Mouse (Mus musculus) central nervous system, embryonic 14 days (tissue): ENCODE data around the gene Cxcl13. TPM values are rescaled to one million over a fixed set of nuclear protein-coding genes. Genes with fewer than 3 reads are reported as not detected.

ENCODE experiments used
- polyA plus RNA-seq: library from polyadenylated mRNA; depleted of rRNA; stranded (reverse); fragments of >200 nt; gene quantifications from 2 replicates; pipeline ENCODE4 v1.2.3, GENCODE M21; 2012; rRNA removed

Cxcl13 gene
- 0.05 and 1.4 TPM in 2 replicates for polyA plus RNA-seq

DNA sequence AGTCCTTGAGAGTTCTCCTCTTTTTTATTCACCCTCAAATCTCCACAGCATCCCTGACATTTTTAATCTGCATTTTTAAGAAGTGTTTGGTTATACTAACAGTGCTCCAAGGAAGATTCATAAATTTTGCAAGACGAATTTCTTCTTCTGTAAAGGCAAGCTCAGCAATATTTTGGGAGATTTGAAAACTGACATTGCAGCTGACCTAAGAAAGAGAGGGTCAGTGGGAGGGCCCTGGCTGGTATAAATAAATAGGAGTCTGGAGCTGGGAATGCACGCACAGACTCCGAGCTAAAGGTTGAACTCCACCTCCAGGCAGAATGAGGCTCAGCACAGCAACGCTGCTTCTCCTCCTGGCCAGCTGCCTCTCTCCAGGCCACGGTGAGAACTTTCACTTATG is at the start of gene Cxcl13:
Cxcl13 (plus strand) TSS at position 301 of the 400 bp plus-strand sequence.

Other genes starting within 250 kb of the Cxcl13 start
- not detected in 2 replicates for gene Gm7978, start 220.8 kb upstream of the Cxcl13 start, polyA plus RNA-seq
- not detected in 2 replicates for gene Gm7982, start 214.9 kb upstream of the Cxcl13 start, polyA plus RNA-seq
- gene E330014E10Rik, start 181.0 kb upstream of the Cxcl13 start, polyA plus RNA-seq: not detected in 2 replicates
- gene Cnot6l, start 207.2 kb downstream of the Cxcl13 start, polyA plus RNA-seq: 11.5 and 12.4 TPM in 2 replicates